Comparison of ENCODE assay signal across 12 mouse cellular contexts in genomic region chr9:96735946-96736345, GRCm38 (mm10). TPM values are rescaled to one million over a fixed set of nuclear protein-coding genes. Genes with fewer than 3 reads are reported as not detected.
DNase-seq lines count a peak whose midpoint lies in the region; ATAC-seq and TF ChIP-seq lines count a peak whose summit lies in the region.
"Had no signal": no experiment of that assay in that cellular context is flagged by ENCODE, and none has a peak within 500 bp of the region (broad histone marks: within the 10 kb centered on the region; RNA-seq: fewer than 3 reads in every experiment).

No protein-coding gene starts in this region.

- WGBS in embryonic facial prominence, embryonic 11.5 days = 60% methylated on average over 4 of the region's 4 CpGs
- WGBS in embryonic facial prominence, embryonic 10.5 days = 69% methylated on average over 4 of the region's 4 CpGs
- WGBS in heart, postnatal 0 days = 40% methylated on average over 4 of the region's 4 CpGs
- WGBS in midbrain, embryonic 12.5 days = 54% methylated on average over 4 of the region's 4 CpGs
- WGBS in midbrain, embryonic 16.5 days = 43% methylated on average over 4 of the region's 4 CpGs

- H3K27me3 ChIP-seq in embryonic facial prominence, embryonic 11.5 days (ENCODE audit: control insufficient read depth, insufficient read depth, low read length) = no peaks in the 10 kb centered on the region
- H3K27me3 ChIP-seq in embryonic facial prominence, embryonic 10.5 days (replicated peaks; ENCODE audit: low read depth, poor library complexity, severe bottlenecking) = peaks cover 5% of the 10 kb centered on the region
- no peaks in the 10 kb centered on the region for H3K27me3 ChIP-seq in heart, postnatal 0 days (ENCODE audit: control insufficient read depth, insufficient read depth, low read length)
- H3K27me3 ChIP-seq in midbrain, embryonic 12.5 days = no peaks in the 10 kb centered on the region
- H3K27me3 ChIP-seq in midbrain, embryonic 16.5 days (ENCODE audit: control insufficient read depth, insufficient read depth, low read depth, low read length) = no peaks in the 10 kb centered on the region
- H3K27me3 ChIP-seq: embryonic facial prominence, embryonic 15.5 days had no signal

- H3K27ac ChIP-seq in embryonic facial prominence, embryonic 11.5 days (replicated peaks; ENCODE audit: low read depth, low read length) = no peak overlapping the region
- H3K27ac ChIP-seq in embryonic facial prominence, embryonic 10.5 days (replicated peaks) = no peak overlapping the region
- peak overlapping the region; percentile 70 for H3K27ac ChIP-seq in heart, postnatal 0 days (ENCODE audit: low read depth)
- 0 out of 2 replicates have a peak overlapping the region, but pooled peaks have one; percentile 30 for H3K27ac ChIP-seq in midbrain, embryonic 12.5 days (replicated peaks)
- no peak overlapping the region for H3K27ac ChIP-seq in midbrain, embryonic 16.5 days (ENCODE audit: low read length)
- H3K27ac ChIP-seq: embryonic facial prominence, embryonic 15.5 days; liver, embryonic 14.5 days had no signal

- ATAC-seq in embryonic facial prominence, embryonic 11.5 days (replicated peaks; ENCODE audit: insufficient number of reproducible peaks, low FRiP score, low TSS enrichment, low read depth) = no peak
- ATAC-seq in heart, postnatal 0 days (ENCODE audit: insufficient read depth, low read depth) = no peak
- ATAC-seq in midbrain, embryonic 12.5 days (ENCODE audit: low FRiP score, low read depth) = no peak
- no peak for ATAC-seq in midbrain, embryonic 16.5 days
- ATAC-seq: forebrain, embryonic 14.5 days had no signal

- H3K36me3 ChIP-seq in embryonic facial prominence, embryonic 11.5 days (replicated peaks; ENCODE audit: control insufficient read depth, insufficient read depth, low read depth, low read length) = no peaks in the 10 kb centered on the region
- no peaks in the 10 kb centered on the region for H3K36me3 ChIP-seq in embryonic facial prominence, embryonic 10.5 days (replicated peaks)
- H3K36me3 ChIP-seq in heart, postnatal 0 days (replicated peaks; ENCODE audit: control insufficient read depth, insufficient read depth, low read length) = no peaks in the 10 kb centered on the region
- H3K36me3 ChIP-seq in midbrain, embryonic 12.5 days = no peaks in the 10 kb centered on the region
- no peaks in the 10 kb centered on the region for H3K36me3 ChIP-seq in midbrain, embryonic 16.5 days (ENCODE audit: control insufficient read depth, insufficient read depth, low read length)
- H3K36me3 ChIP-seq: embryonic facial prominence, embryonic 15.5 days had no signal

- no peak for TF ChIP-seq EP300 in heart, postnatal 0 days (IDR thresholded peaks at IDR 0.05; ENCODE audit: low read depth)

- no peaks in the 10 kb centered on the region for H3K9me3 ChIP-seq in embryonic facial prominence, embryonic 11.5 days (replicated peaks; ENCODE audit: control insufficient read depth, low read length)
- no peaks in the 10 kb centered on the region for H3K9me3 ChIP-seq in embryonic facial prominence, embryonic 10.5 days
- no peaks in the 10 kb centered on the region for H3K9me3 ChIP-seq in heart, postnatal 0 days (replicated peaks; ENCODE audit: control insufficient read depth, low read length)
- H3K9me3 ChIP-seq in midbrain, embryonic 12.5 days = no peaks in the 10 kb centered on the region
- H3K9me3 ChIP-seq in midbrain, embryonic 16.5 days (replicated peaks; ENCODE audit: control insufficient read depth, low read length, poor library complexity, severe bottlenecking) = no peaks in the 10 kb centered on the region
- H3K9me3 ChIP-seq: embryonic facial prominence, embryonic 15.5 days had no signal

- H3K4me1 ChIP-seq in embryonic facial prominence, embryonic 11.5 days (ENCODE audit: control insufficient read depth, insufficient read depth, low read length) = no peaks in the 10 kb centered on the region
- H3K4me1 ChIP-seq in embryonic facial prominence, embryonic 10.5 days = peaks cover 18% of the 10 kb centered on the region
- peaks cover 57% of the 10 kb centered on the region for H3K4me1 ChIP-seq in heart, postnatal 0 days (ENCODE audit: control insufficient read depth, insufficient read depth)
- H3K4me1 ChIP-seq in midbrain, embryonic 12.5 days = peaks cover 25% of the 10 kb centered on the region
- peaks cover 16% of the 10 kb centered on the region for H3K4me1 ChIP-seq in midbrain, embryonic 16.5 days (ENCODE audit: control insufficient read depth, insufficient read depth, low read length)

- peak; percentile 34 for DNase-seq in embryonic facial prominence, embryonic 11.5 days (ENCODE audit: low spot score)
- DNase-seq in embryonic facial prominence, embryonic 10.5 days (ENCODE audit: low spot score) = no peak
- no peak for DNase-seq in heart, postnatal 0 days (ENCODE audit: low spot score)
- no peak for DNase-seq in heart, postnatal 4 days
- peak; percentile 14 for DNase-seq in brain, adult 2 months (ENCODE audit: low read depth, low spot score)
- DNase-seq in cerebellum, adult 18-20 months = no peak
- DNase-seq: cerebellum, adult 11 months had no signal

- H3K9ac ChIP-seq in embryonic facial prominence, embryonic 11.5 days (replicated peaks; ENCODE audit: low read length) = no peak overlapping the region
- no peak overlapping the region for H3K9ac ChIP-seq in heart, postnatal 0 days (replicated peaks; ENCODE audit: low read depth, low read length)
- H3K9ac ChIP-seq in midbrain, embryonic 12.5 days (replicated peaks) = no peak overlapping the region
- H3K9ac ChIP-seq in midbrain, embryonic 16.5 days (ENCODE audit: low read depth, low read length) = no peak overlapping the region
- H3K9ac ChIP-seq: embryonic facial prominence, embryonic 15.5 days; liver, embryonic 14.5 days had no signal

- no peak overlapping the region for H3K4me3 ChIP-seq in embryonic facial prominence, embryonic 11.5 days (ENCODE audit: low read depth, low read length)
- H3K4me3 ChIP-seq in embryonic facial prominence, embryonic 10.5 days = no peak overlapping the region
- no peak overlapping the region for H3K4me3 ChIP-seq in heart, postnatal 0 days (ENCODE audit: low read depth, low read length)
- H3K4me3 ChIP-seq in midbrain, embryonic 12.5 days = no peak overlapping the region
- no peak overlapping the region for H3K4me3 ChIP-seq in midbrain, embryonic 16.5 days (ENCODE audit: low read depth, low read length)
- H3K4me3 ChIP-seq: embryonic facial prominence, embryonic 15.5 days had no signal

- TF ChIP-seq CTCF in heart, postnatal 0 days (IDR thresholded peaks at IDR 0.05; ENCODE audit: low read depth) = no peak

- no peak overlapping the region for H3K4me2 ChIP-seq in embryonic facial prominence, embryonic 11.5 days (ENCODE audit: low read depth, low read length)
- H3K4me2 ChIP-seq in heart, postnatal 0 days (ENCODE audit: low read depth, low read length) = no peak overlapping the region
- no peak overlapping the region for H3K4me2 ChIP-seq in midbrain, embryonic 12.5 days (replicated peaks)
- H3K4me2 ChIP-seq in midbrain, embryonic 16.5 days (ENCODE audit: low read length) = no peak overlapping the region
- H3K4me2 ChIP-seq: embryonic facial prominence, embryonic 15.5 days had no signal

RNA-seq across cellular contexts. Expression of gene Zbtb38, which starts 16.7 kb away (rescaled TPM):
- 8.8 and 9.3 TPM in 2 replicates for polyA plus RNA-seq in embryonic facial prominence, embryonic 11.5 days (2014; fragmentation: Nextera tagmentation; extraction: Ambion mirVana)
- 8.4 and 8.6 TPM in 2 replicates for polyA plus RNA-seq in embryonic facial prominence, embryonic 10.5 days (2016; fragmentation: Nextera tagmentation; extraction: Ambion mirVana)
- total RNA-seq in heart, postnatal 0 days (2014; rRNA removed; ENCODE audit: low replicate concordance) = 31.8 and 44.5 TPM in 2 replicates
- polyA plus RNA-seq in heart, postnatal 0 days (2015; fragmentation: Nextera tagmentation; extraction: Ambion mirVana) = 27.5 and 28.7 TPM in 2 replicates
- total RNA-seq in heart, postnatal 4 days (2021) = 10 to 100 TPM; 34.6 to 35.2 TPM
- 17.7 and 19.4 TPM in 2 replicates for polyA plus RNA-seq in midbrain, embryonic 12.5 days (2016; fragmentation: Nextera tagmentation; extraction: Ambion mirVana)
- 57.1 and 58.1 TPM in 2 replicates for polyA plus RNA-seq in midbrain, embryonic 16.5 days (2015; fragmentation: Nextera tagmentation; extraction: Ambion mirVana)

Comparison
In these comparisons a context has a peak if more than half of its experiments do, and no peak if none do; other contexts are left out.
1. DNase-seq: peak in embryonic facial prominence, embryonic 11.5 days (single experiment) and brain, adult 2 months (single experiment); none in embryonic facial prominence, embryonic 10.5 days (single experiment), heart, postnatal 0 days (single experiment), heart, postnatal 4 days (single experiment) and cerebellum, adult 18-20 months (0 of 2).
2. H3K27ac ChIP-seq: peak in heart, postnatal 0 days (single experiment) and midbrain, embryonic 12.5 days (single experiment); none in embryonic facial prominence, embryonic 11.5 days (single experiment), embryonic facial prominence, embryonic 10.5 days (single experiment) and midbrain, embryonic 16.5 days (single experiment).